Mouse (Mus musculus) yolk sac, embryonic 10.5 days (tissue): Measurements from ENCODE around the gene N4bp3.
"Not testable (repeated sequence)": the region's sequence is repeated elsewhere in the genome, so short reads cannot be mapped to it uniquely, and the experiment has no call there.

Experiments
- DNase-seq: peaks from one replicate; pipeline ENCODE4 v3.0.0-alpha.2; 2017; ENCODE audit warnings: low spot score

N4bp3 gene

DNA sequence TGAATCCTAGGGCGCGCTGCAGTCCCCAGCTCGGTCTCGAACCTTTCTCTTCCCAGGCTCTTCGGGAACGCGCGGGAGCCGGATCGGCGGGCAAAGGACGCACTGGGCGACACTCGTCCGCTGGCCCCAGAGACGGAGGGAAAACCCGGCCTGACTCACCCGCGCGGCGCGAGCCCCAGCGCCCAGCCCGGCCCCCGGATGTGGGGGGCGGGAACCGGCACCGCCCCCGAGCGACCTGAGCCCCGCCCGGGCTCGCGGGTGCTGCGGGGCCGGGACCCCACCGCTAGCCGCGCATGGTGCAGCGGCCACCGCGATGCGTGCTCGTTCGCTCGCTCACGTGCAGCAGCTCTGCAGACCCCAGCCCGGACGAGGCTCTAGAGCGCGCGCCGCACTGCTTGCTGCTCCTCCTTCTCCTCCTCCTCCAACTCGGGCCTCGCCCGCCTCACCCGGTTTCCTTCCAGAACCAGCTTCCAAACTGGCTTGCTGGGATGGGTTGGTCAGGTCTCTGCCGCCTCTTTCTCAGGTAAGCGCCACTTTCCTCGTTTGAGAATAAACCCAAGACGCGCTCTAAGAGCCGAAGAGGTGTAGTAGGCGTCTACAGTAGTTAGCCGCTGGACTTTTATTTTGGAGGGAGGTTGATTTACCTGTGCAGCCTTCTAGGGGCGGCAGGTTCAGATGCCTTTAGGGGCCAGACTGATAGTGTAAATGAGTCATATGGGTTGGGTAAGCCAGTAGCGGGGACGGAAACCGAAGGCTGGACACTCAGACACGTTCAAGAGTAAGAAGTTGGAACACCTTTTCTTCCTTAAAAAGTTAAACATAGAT is at the start of gene N4bp3, which contains the start of gene D930048N14Rik:
Gene N4bp3, minus strand, starts transcription at position 152 of the 825 bp plus-strand sequence.
Gene D930048N14Rik, plus strand, starts transcription at position 264 of the 825 bp plus-strand sequence.
- peak; percentile 80 for DNase-seq

GRCm38 (mm10) chr11:51694984-51695383 is 44.3 kb upstream of the N4bp3 start:
- no peak for DNase-seq

- not testable (repeated sequence) for DNase-seq
Measured at GRCm38 (mm10) chr11:51690597-51690996, 40.0 kb upstream of the N4bp3 start.

- DNase-seq, result no peak
Measured at GRCm38 (mm10) chr11:51689343-51689742, 38.7 kb upstream of the N4bp3 start.

- DNase-seq, result peak; percentile 100
Measured at GRCm38 (mm10) chr11:51688330-51689328, 38.0 kb upstream of the N4bp3 start, which contains the start of gene 0610009B22Rik. Gene 0610009B22Rik (minus strand): TSS chr11:51688874.

DNA sequence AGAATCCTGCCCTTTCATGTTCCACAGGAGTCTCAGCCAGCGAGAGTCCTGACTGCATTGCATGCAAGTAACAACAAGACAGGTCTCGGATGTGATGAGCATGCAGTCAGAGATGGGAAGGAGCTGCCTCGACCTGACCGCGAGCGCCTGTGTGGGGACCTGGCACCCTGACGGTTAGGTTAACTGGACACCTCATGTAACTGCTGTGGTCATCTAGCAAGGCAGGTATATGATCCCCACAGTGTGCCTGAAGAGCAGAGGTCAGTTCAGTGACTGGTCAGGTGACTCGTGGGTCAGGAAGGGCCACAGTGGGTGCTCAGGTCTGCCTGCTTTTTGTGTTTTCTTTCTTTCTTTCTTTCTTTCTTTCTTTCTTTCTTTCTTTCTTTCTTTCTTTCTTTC is 31.3 kb upstream of the N4bp3 start:
- no peak for DNase-seq

- peak; percentile 80 for DNase-seq
Measured at GRCm38 (mm10) chr11:51681324-51681975, 30.8 kb upstream of the N4bp3 start.

- no peak for DNase-seq
Measured at GRCm38 (mm10) chr11:51679466-51679865, 28.8 kb upstream of the N4bp3 start.

DNA sequence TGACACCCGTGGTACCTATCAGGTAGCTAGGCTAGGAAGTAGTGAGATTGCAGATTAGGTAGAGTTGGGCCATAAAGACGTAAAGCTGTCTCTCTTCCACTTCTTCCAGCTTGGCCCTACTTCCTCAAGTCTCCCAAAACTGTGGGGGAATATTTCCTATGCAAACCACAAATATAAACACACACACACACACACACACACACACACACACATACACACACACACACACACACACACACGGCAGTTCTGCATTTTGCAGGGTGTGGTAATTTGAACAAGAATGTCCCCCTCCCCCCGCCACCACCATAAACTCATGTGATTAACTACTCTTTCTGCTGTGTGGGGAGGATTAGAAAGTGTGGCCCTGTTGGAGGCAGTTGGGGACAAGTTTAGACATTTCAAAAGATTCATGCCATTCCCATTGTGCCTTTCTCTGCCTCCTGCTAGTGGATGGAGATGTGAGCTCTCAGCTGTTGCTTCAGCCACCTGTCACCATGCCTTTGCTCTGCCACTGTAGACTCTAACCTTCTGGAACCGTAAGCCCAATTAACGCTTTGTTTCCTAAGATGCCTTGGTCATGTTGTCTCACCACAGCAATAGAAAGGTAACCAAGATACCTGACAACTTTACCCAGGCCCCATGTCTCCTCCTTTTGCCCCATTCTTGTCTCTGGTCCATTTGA is 27.2 kb upstream of the N4bp3 start:
- no peak for DNase-seq

DNA sequence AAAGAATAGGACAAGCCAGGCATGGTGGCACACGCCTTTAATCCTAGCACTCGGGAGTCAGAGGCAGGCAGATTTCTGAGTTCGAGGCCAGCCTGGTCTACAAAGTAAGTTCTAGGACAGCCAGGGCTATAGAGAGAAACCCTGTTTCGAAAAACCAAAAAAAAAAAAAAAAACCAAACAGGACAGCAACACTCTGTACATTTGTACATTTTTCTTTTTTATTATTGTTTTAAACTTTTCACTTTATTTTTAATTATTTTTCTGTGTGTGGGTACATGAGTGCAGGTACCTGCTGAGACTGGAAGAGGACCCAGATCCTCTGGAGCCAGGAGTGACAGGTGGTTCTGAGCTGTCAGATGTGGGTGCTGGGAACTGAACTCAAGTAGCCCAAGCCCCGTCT is 24.7 kb upstream of the N4bp3 start:
- no peak for DNase-seq

- no peak for DNase-seq
Measured at GRCm38 (mm10) chr11:51673291-51673690, 22.6 kb upstream of the N4bp3 start.

DNA sequence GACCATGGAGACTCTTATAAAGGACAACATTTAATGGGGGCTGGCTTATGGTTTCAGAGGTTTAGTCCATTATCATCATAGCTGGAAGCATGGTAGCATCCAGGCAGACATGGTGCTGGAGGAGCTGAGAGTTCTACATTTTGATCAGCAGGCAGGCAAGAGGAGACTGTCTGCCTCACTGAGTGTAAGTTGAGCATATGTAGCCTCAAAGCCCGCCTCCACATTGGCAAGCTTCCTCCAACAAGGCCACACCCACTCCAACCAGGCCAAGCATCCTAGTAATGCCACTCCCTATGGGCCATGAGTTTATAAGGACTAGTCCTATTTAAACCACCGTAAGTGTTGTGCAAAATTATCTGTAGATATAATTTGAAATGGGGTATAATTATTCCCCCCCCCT is 20.7 kb upstream of the N4bp3 start:
- DNase-seq, result no peak

DNA sequence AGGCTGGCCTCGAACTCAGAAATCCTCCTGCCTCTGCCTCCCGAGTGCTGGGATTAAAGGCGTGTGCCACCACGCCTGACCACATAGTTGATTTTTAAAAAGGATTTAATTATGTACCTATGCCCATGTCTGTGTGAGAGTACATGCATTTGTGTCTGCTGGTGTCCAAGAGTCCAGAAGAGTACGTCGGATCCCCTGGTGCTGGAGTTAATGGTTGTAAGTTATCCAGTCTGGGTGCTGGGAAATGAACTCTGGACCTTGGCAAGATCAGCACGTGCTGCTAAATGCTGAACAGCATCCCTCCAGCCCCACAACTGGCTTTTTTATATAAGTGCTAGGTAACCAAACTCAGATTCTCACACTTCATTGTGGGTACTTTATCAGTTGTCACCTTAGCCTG is 20.2 kb upstream of the N4bp3 start:
- peak; percentile 43 for DNase-seq

DNA sequence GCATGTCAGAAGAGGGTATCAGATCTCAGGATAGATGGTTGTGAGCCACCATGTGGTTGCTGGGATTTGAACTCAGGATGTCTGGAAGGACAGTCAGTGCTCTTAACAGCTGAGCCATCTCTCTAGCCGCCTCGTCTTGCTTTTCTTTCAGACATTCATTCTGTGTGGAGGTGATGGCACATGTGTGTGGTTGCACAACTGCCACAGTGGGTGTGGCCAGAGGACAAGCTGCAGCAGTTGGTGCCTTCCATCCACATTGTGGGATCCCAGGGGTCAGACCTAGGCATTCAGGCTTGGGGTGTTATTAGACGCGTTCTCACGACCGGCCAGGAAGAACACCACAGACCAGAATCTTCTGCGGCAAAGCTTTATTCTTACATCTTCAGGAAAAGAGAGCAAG is 14.1 kb upstream of the N4bp3 start:
- DNase-seq, result not testable (repeated sequence)

- DNase-seq, result no peak
Measured at GRCm38 (mm10) chr11:51662632-51663031, 12.0 kb upstream of the N4bp3 start.

DNA sequence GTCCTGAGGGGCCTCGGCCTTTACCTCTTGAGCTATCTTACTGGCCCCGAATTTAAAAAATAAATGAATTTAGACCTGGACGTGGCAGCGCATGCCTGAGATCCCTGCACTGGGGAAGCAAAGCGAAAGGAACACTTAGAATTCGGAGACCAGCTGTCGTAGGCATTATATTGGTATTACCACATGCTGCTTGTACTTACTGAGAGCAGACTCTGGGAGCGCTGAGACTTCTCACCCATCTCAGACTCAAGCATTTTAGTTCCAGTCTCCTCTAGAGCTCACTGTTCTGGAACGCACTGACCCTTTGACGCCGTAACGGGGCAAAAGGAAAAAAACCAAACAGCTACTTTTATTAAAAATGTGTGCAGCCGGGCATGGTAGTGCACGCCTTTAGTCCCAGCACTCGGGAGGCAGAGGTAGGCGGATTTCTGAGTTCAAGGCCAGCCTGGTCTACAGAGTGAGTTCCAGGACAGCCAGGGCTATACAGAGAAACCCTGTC is 11.3 kb upstream of the N4bp3 start:
- no peak for DNase-seq

DNA sequence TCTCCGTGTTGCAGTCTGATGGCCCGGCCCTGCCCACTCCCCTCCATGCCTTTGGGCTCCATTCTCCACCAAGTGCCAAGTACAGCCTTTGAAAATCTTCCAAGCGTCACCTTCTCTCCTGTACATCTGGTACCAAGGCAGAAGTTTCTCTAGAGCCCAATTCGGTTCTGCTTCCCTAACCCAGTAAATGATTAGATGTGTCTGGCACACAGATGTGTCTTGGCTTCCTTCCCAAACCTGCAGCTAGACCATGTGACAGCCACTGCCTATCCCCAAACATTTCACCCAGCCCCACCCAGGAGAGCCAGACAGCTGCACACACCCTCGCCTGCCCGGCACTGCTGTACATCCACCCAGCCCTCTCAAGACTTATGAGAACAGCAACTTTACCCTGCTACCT is 8.1 kb upstream of the N4bp3 start:
- no peak for DNase-seq

DNA sequence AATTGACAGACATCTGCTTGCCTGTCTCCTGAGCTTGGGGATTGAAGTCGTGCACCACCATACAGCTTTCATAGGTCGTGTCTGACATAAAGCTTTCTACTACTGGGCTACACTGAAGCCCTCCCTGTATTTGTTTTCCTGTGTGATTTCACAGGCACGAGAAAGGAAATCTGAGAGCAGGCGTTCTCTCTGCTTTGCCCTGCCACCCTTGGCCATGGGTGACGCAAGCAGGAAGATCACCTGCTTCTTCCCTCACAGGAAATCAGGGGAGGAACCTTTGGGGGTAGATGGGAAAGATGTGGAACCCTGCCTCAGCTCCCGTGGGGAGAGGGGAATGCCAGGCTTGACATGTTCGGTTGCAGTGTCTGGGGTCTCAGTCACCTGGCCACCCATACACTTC is 7.6 kb upstream of the N4bp3 start:
- DNase-seq, result no peak

- DNase-seq, result no peak
Measured at GRCm38 (mm10) chr11:51656798-51657521, 6.3 kb upstream of the N4bp3 start.

- DNase-seq, result no peak
Measured at GRCm38 (mm10) chr11:51654891-51655290, 4.2 kb upstream of the N4bp3 start.

DNA sequence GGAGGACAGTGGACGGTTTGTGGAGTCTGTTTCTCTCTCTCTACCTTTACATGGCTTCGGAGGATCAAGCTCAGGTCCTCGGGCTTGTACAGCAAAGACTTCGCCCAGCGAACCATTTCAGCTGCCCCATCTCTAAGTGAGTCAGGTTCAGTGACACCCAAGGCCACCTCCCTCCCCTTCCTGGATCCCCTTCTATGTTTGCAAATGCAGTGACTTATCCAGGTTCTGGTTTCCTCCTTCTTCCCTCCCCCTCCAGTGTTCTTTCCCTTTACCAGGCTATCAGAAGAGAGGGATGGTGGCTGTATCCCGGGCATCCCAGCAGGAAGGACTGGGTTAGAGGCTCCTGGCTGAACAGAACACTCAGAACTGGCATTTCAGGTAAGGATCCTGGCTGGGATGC is 3.1 kb upstream of the N4bp3 start:
- no peak for DNase-seq
